Mouse (Mus musculus) layer of hippocampus, adult 2 months (tissue): Measurements from ENCODE around the gene Cerkl. TPM values are rescaled to one million over a fixed set of nuclear protein-coding genes. Genes with fewer than 3 reads are reported as not detected.

Experiments used
- DNase-seq, 2 experiments: peaks; one replicate each; pipeline ENCODE4 v3.0.0; 2022; ENCODE audit warnings: low spot score in 2 of 2
- H3K27ac ChIP-seq: fragments of 200-600 bp; 2 replicates; pipeline ENCODE4 v1.8.1; 2022
- H3K4me3 ChIP-seq: fragments of 200-600 bp; 2 replicates; pipeline ENCODE4 v1.8.1; 2022; ENCODE audit warnings: mild to moderate bottlenecking
- CTCF ChIP-seq: fragments of 200-600 bp; conservative IDR thresholded peaks from 2 replicates; pipeline ENCODE4 v1.8.1; 2022; ENCODE audit warnings: antibody characterized with exemption, mild to moderate bottlenecking, moderate library complexity
- long read RNA-seq, 2 experiments: library from polyadenylated mRNA; stranded (forward); transcript quantifications; one replicate each; pipeline ENCODE4 v2.0.0; 2021; ENCODE audit warnings: borderline mapping rate in 2 of 2
- total RNA-seq, 2 experiments: library from RNA; stranded (reverse); gene quantifications; 2 replicates each; pipeline ENCODE4 v1.2.3; 2021

Gene Cerkl
- 10 to 100 TPM in 1 of 2 experiments, 1 to 10 TPM in 1; 7.0 to 10.4 TPM for total RNA-seq
- long read RNA-seq, experiment 1, partial matches to known transcripts, result 0 of 4 reads
- long read RNA-seq, experiment 1, other reads (novel, unspliced or antisense), result 4 of 4 reads
- long read RNA-seq, experiment 2, partial matches to known transcripts, result 0 of 4 reads
- long read RNA-seq, experiment 2, other reads (novel, unspliced or antisense), result 4 of 4 reads

- peak; percentile 71 for DNase-seq
- no peak for TF ChIP-seq CTCF
- H3K27ac ChIP-seq, result peak within 1 kb of the TSS; percentile 95
- H3K4me3 ChIP-seq, result peak within 1 kb of the TSS; percentile 70
Observed at GRCm38 (mm10) chr2:79456575-79457349, at the start of gene Cerkl, which contains the start of gene Neurod1. TSS of gene Cerkl (minus strand) at chr2:79456785. TSS of gene Neurod1 (minus strand) at chr2:79456751.

- H3K27ac ChIP-seq, result no peak overlapping the region
- TF ChIP-seq CTCF, result peak; percentile 92
- H3K4me3 ChIP-seq, result no peak overlapping the region
- peak; percentile 76 to 84 for DNase-seq
Observed at GRCm38 (mm10) chr2:79498990-79499755, 42.6 kb upstream of the Cerkl start.

- no peak for DNase-seq
- Histone ChIP-seq H3K27ac (no peak overlapping the region), H3K4me3 (no peak overlapping the region)
- TF ChIP-seq CTCF, result no peak
Observed at GRCm38 (mm10) chr2:79485127-79485526, 28.5 kb upstream of the Cerkl start.

- Histone ChIP-seq H3K4me3 (no peak overlapping the region), H3K27ac (no peak overlapping the region)
- TF ChIP-seq CTCF, result no peak
- no peak for DNase-seq
Observed at GRCm38 (mm10) chr2:79482511-79482910, 25.9 kb upstream of the Cerkl start.

GRCm38 (mm10) chr2:79462411-79462810 lies 5.8 kb upstream of the Cerkl start:
- no peak overlapping the region for H3K4me3 ChIP-seq
- no peak for TF ChIP-seq CTCF
- no peak for DNase-seq
- H3K27ac ChIP-seq, result no peak overlapping the region

- TF ChIP-seq CTCF, result no peak
- Histone ChIP-seq H3K27ac (no peak overlapping the region), H3K4me3 (no peak overlapping the region)
- DNase-seq, result no peak
Observed at GRCm38 (mm10) chr2:79461861-79462260, 5.3 kb upstream of the Cerkl start.

GRCm38 (mm10) chr2:79460586-79460985 lies 4.0 kb upstream of the Cerkl start:
- DNase-seq, result no peak
- no peak overlapping the region for H3K27ac ChIP-seq
- H3K4me3 ChIP-seq, result no peak overlapping the region
- TF ChIP-seq CTCF, result no peak

GRCm38 (mm10) chr2:79460107-79460506 lies 3.5 kb upstream of the Cerkl start:
- no peak overlapping the region; the same call in 1 of the 2 replicates for H3K4me3 ChIP-seq
- H3K27ac ChIP-seq, result peak overlapping the region; percentile 74
- TF ChIP-seq CTCF, result no peak
- no peak for DNase-seq

- Histone ChIP-seq H3K4me3 (peak overlapping the region; percentile 7; the same call in 1 of the 2 replicates), H3K27ac (peak overlapping the region; percentile 74)
- no peak for DNase-seq
- TF ChIP-seq CTCF, result no peak
Observed at GRCm38 (mm10) chr2:79459061-79460045, 2.8 kb upstream of the Cerkl start.

GRCm38 (mm10) chr2:79457932-79458331 lies 1.3 kb upstream of the Cerkl start:
- H3K4me3 ChIP-seq, result no peak overlapping the region
- no peak for DNase-seq
- no peak for TF ChIP-seq CTCF
- H3K27ac ChIP-seq, result no peak overlapping the region

GRCm38 (mm10) chr2:79457434-79457833 lies 849 bp upstream of the Cerkl start:
- Histone ChIP-seq H3K4me3 (no peak overlapping the region), H3K27ac (peak overlapping the region; percentile 95; the same call in 1 of the 2 replicates)
- DNase-seq, result no peak
- no peak for TF ChIP-seq CTCF

- no peak for TF ChIP-seq CTCF
- DNase-seq, result peak in 1 of 2 experiments; percentile 12
- Histone ChIP-seq H3K4me3 (peak overlapping the region; percentile 70), H3K27ac (peak overlapping the region; percentile 95)
Observed at GRCm38 (mm10) chr2:79455646-79456045, 939 bp downstream of the Cerkl start.
